Mouse (Mus musculus) megakaryocyte-erythroid progenitor cell, adult 5-6 weeks (primary cell): Measurements from ENCODE around the gene Mknk2. TPM values are rescaled to one million over a fixed set of nuclear protein-coding genes. Genes with fewer than 3 reads are reported as not detected.

Experiments
- ATAC-seq: replicated peaks from 2 replicates; pipeline ENCODE4 v1.8.0; 2016; ENCODE audit warnings: mild to moderate bottlenecking, inconsistent platforms; ENCODE audit not compliant: severe bottlenecking, poor library complexity, low FRiP score, low TSS enrichment
- total RNA-seq, 2 experiments: library from RNA; stranded (forward) in 1 of 2; stranded (reverse) in 1 of 2; fragments of 200-1000, 215-1000 nt in 1 of 2; fragments of >200 nt in 1 of 2; fragmentation: Nextera tagmentation in 1 of 2; gene quantifications; 2 replicates each; pipeline ENCODE4 v1.2.3; 2014 to 2017

The Mknk2 gene
- 149 and 158 TPM in 2 replicates for total RNA-seq (2014; fragmentation: Nextera tagmentation)
- 78.4 and 117 TPM in 2 replicates for total RNA-seq (2017)

GRCm38 (mm10) chr10:80677942-80678436 lies at the start of gene Mknk2:
Gene Mknk2, minus strand, starts transcription at chr10:80678112.
- peak; percentile 77 for ATAC-seq

GRCm38 (mm10) chr10:80717281-80717680 lies 39.4 kb upstream of the Mknk2 start:
- no peak for ATAC-seq

GRCm38 (mm10) chr10:80710834-80711233 lies 32.9 kb upstream of the Mknk2 start:
- ATAC-seq: no peak

DNA sequence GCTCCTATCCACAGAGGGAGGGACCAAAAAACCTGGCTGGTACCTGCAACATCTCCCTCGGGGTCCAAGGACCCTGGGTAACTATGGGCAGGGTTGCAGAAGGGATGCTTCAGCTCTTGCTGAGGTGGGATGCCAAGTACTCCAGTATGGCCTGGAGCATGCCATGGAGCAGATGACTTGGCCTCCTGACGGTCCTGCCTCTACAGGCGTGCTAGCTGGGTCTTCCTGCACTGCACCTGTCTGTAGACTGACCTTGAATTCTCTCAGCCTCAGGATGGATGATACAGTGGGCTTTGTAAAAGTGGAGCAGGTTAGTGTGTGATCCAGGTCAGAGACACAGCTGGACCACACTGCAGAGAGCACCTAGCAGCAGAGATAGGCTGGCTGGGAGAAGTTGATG lies 27.6 kb upstream of the Mknk2 start:
- ATAC-seq: no peak

DNA sequence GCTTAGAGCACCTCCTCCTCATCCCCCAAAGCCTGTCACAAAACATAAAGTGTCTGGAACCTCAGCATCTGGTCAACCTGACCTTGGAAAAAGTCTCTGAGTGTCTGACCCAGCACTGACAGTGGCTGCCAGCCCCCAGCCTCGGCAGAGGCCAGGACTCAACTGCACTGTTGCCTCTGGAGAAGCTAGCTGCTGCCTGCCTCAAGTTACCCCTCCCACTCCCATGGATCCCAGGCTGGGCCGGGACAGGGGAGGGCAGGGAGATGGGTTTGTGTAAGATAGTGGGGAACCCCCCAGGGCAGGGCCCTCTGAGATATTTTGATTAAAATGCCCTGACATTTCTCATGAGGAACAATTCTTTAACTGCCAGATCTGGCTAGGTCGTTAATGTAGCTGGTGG lies 27.1 kb upstream of the Mknk2 start:
- ATAC-seq: no peak

DNA sequence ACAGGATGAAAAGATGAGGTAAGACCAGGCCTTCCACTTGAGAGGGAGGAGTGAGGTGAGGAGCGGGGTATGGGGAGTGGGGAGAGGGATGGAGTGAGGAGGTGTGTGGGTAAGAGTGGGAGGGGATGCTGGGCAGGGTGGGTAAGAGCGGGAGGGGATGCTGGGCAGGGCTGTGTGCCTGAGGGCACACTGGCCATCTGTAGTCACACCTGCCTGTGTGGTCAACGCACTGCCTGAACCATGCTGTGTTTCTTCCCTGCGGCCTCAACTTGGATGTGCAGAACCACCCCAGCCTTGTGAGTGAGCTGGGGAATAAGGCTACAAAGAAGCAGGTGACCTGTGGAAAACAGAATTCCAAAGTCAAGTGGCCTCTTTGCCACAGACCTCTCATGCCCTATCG lies 26.5 kb upstream of the Mknk2 start:
- ATAC-seq: no peak

- no peak for ATAC-seq
These were observed 25.7 kb upstream of the Mknk2 start for GRCm38 (mm10) chr10:80703643-80704042.

DNA sequence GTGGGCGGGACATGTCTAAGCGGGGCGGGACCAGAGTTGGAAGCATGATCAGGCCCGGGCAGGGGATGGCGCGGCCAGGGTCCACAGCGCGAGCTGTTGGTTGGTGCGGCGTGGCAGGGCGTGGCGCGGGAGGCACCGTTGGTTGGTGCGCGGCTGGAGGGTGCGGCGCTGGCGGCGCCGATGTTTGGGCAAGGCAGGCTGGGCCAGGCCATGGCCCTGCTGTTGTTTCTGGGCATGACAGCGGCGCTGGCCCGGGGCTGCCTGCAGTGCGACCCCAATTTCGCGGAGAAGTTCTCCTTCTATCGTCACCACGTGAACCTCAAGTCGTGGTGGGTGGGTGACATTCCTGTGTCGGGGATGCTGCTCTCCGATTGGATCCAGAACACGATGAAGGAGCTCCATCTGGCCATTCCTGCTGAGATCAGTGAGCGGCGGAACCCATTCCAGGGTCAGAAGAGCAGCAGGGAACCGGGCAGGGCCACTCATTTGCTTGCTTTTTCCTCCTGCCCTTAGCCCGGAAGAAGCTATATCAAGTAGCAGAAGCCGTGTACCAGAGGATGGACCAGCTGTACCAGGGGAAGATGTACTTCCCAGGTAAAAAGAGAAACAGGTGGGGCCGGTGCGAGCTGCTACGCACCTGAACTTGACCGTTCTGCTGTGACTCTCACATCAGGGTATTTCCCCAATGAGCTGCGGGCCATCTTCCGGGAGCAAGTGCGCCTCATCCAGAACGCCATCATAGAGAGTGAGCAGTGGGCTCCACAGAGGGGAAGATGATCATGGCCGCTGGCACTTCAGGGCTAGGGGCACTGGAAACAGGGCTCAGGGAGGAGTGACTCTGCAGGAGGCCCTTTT lies 24.9 kb upstream of the Mknk2 start:
- peak; percentile 67 for ATAC-seq

DNA sequence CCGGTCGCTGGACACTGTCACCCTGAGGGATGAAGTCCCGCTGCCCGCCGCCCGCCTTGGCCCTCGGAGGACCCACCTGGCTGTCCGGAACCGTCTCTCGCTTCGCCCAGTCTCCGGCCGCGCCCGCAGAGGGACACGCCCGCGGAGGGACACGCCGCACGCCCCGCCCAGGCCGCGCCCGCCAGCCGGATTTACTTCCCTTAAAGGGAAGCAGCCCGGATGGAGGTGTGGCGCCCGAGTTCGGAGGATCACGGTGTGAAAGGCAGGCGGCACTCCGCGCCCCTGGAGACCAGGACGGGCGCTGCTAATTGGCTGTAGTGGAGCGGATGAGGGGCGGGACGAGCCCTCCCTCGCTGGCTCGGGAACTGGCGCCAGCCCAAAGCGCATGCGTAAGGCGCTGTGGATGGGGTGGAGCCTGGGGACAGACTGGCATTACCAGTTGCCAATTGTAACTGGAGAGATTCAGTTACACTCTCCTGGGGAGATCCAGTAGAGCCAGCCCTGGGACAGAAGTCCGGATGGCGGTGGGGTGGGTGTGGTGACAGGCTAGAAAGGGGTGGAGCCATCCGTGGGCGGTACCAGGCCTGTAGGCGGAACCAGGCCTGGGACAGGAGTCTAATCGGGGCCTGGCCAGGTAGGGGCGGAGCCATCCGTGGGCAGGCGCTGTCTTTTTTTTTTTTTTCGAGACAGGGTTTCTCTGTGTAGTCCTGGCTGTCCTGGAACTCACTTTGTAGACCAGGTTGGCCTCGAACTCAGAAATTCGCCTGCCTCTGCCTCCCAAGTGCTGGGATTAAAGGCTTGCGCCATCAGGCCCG lies 24.0 kb upstream of the Mknk2 start, which contains the start of the genes Mob3a and Izumo4:
TSS of gene Mob3a (minus strand) at position 257 of the 815 bp plus-strand sequence.
TSS of gene Izumo4 (plus strand) at position 464 of the 815 bp plus-strand sequence.
- peak; percentile 77 for ATAC-seq

DNA sequence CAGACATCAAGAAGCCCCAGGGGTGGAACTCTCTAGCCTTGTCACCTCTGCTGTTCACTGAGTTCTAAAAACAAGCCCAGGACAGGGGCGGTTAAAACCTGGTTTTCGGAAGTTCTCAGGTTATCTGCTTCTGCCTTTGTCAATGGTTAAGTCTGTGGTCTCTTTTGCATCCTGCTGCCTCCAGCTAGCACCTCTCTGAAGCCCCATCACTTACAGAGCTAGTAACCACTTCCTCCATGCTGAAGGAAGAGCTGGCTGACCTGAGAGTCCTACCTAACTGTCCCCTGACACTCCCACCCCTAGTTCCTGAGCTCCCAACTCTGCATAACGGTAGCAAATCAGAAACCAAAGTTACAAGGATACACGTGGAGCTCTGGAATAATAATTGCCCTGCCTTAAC lies 22.8 kb upstream of the Mknk2 start:
- ATAC-seq: no peak

- no peak for ATAC-seq
These were observed 22.2 kb upstream of the Mknk2 start for GRCm38 (mm10) chr10:80700038-80700504.

DNA sequence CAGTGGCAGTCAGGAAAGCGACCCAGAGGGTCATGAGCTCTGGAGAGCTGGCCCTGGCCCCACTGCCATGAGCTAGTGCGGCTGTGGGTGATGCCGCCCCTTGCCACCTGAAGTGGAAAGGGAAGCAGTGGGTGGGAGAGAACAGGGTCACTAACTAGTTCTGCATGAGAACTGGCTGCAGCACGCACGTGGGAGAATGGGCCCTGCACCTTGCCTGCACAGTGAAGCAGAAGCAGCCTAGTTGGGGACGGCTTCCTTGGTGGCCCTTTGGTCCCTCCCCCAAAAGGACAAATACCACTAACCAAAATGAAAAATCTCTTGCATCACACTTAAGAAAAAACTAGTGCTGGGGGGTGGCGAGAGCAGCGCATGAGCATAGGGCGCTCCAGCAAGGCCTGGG lies 20.7 kb upstream of the Mknk2 start:
- no peak for ATAC-seq

- peak; percentile 48 for ATAC-seq
These were observed 19.9 kb upstream of the Mknk2 start for GRCm38 (mm10) chr10:80697812-80698211.

DNA sequence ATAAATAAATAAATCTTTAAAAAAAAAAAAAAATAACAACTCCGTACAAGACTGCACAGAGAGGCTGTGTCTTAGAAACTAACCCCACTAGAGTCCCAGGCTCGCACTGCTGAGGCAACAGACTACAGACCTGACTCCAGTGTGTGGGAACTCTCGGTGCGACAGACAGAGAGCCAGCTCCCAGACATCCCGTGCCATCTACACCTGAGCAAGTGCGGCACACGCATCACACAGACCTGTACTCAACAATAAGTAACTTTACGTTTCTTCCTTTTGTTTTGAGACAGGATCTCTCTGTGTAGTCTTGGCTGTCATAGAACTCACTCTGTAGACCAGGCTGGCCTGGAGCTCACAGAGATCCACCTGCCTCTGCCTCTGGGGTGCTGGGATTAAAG lies 19.5 kb upstream of the Mknk2 start:
- ATAC-seq: no peak

DNA sequence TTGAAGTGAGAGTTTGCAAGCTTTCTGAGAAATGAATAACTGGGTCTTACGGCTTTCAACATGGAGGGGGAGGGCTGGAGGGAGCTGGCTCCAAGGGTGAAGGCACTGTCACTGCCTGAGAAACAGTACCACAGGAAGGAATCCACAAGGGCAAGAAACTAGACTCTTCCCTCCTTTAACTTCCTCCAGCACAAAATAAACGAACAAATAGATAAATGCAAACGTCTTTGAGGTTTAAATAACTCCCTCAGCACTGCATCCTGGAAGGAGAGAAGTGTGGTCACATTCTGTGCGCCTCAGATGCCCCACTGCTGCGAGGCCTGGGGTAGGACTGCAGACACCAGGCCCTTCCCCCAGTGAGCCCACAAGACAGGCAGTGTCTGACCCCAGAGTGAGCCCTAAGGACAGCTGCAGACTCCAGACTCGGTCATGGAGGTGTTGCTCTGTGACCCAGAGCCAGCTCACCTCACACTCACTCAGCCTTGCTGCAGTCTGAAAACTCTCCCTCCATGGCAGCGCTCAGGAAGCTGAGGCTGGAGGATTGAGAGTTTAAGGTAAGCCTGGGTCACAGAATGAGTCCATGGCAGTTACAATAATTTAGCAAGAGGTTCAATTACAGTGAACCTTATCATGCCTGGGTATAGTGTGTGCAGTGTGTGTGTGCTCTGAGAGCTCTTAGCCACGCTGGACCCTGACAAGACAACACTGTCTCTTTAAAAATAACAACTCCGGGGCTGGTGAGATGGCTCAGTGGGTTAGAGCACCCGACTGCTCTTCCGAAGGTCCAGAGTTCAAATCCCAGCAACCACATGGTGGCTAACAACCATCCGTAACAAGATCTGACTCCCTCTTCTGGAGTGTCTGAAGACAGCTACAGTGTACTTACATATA lies 18.8 kb upstream of the Mknk2 start:
- ATAC-seq: no peak

DNA sequence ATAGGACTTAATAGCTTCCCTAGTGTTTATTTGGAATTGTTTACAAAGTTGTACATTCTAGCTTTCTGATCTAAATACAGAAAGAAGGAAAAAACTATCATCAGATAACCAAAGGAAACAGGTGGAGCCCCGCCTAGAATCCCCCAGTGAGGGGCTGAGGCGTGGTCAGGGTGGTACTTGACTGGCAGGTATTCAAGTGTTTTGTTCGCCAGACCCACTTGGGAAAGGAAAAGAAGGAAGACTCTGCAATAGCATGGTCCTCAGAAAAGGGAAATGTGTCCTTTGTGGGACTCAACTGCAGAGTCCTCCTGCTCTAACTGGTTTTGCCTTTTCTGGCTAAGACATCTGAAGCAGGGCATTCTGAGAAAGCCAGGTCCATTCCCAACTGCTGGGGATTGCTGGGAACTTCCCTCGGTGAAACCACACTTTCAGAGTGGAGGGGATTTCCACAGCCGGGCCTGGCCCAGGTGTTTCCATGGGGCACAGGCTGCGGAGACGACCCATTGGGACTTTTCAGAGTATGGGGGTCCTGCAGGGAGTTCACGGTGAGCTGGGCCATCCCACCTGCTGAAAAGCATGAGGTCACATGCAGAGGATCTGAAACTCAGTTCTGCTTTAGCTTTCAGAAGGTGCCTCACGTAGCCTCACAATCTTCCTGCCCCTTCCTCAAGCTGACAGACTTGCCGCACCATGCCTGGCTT lies 18.0 kb upstream of the Mknk2 start:
- ATAC-seq: no peak

GRCm38 (mm10) chr10:80695186-80695585 lies 17.3 kb upstream of the Mknk2 start:
- peak; percentile 38 for ATAC-seq

GRCm38 (mm10) chr10:80694159-80694938 lies 16.4 kb upstream of the Mknk2 start:
- no peak for ATAC-seq
